Mouse (Mus musculus) splenic B cell, adult 2 months (primary cell): Measurements from ENCODE around the gene Pax8.

Source experiments
- DNase-seq: peaks from one replicate; pipeline ENCODE4 v3.0.0-alpha.2; 2011; ENCODE audit warnings: low read depth, low spot score
- H3K27me3 ChIP-seq: 2 replicates; pipeline ENCODE4 v1.6.1; 2012; ENCODE audit warnings: mild to moderate bottlenecking, low read length, moderate library complexity, mixed read lengths; ENCODE audit not compliant: control insufficient read depth, poor library complexity, insufficient read depth, severe bottlenecking
- H3K36me3 ChIP-seq: 2 replicates; pipeline ENCODE4 v1.6.1; 2012; ENCODE audit warnings: mild to moderate bottlenecking, low read length, moderate library complexity, mixed read lengths; ENCODE audit not compliant: control insufficient read depth, poor library complexity, insufficient read depth, severe bottlenecking

Pax8 gene

GRCm38 (mm10) chr2:24382456-24383230 lies 92.8 kb downstream of the Pax8 start:
- DNase-seq = no peak
- Histone ChIP-seq H3K36me3 (no peaks in the 10 kb centered on the region), H3K27me3 (no peaks in the 10 kb centered on the region)

DNA sequence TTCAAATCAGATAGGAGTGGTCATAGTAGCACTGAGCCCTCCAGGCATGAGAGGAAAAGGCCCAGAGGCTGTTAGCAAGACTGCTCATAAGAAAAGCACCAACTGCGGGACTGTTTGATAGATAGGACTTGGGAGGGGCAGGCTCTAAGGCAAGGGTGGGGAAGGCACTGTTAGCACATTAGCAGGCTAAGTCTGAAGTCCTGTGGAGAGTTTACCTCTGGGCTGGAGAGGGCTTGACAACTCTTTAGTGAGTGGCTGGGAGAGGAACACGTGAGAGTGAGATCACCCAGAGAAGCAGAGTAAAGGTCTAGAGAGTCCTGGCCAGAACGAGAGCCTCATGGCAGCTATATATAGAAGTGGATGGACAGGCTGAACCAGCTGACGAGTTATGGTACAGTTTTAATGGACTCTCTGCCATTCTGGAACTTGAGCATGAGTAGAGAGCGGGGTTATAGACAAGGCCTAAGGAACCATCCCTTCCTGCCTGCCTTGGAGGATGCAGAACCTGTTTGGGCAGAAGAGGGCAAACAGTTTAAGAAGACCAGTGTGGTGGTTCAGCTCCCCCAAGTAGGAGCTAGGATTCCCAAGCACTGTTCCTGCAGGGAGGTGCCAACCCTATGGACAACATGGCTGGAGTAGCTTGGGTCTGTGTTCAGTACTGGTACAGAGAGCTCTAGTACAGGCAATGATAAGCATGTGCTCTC lies 96.5 kb downstream of the Pax8 start:
- Histone ChIP-seq H3K36me3 (no peaks in the 10 kb centered on the region), H3K27me3 (no peaks in the 10 kb centered on the region)
- DNase-seq = no peak
